Mouse (Mus musculus): ENCODE results near the gene Arhgap9. TPM values are rescaled to one million over a fixed set of nuclear protein-coding genes. Genes with fewer than 3 reads are reported as not detected.
A peak's percentile ranks its signal among the peaks of the same experiment; 100 is the strongest.

Arhgap9 gene
- polyA plus RNA-seq, 1 experiment from 2014 or later, result 2.2 TPM

- WGBS, result 0% methylated on average over 29 of the region's 29 CpGs
- Histone ChIP-seq H3K36me3 (no peaks in the 10 kb centered on the region), H3K4me3 (peak within 1 kb of the TSS; percentile 40), H3K27ac (peak within 1 kb of the TSS; percentile 48; the same call in 1 of the 2 replicates), H3K9ac (peak within 1 kb of the TSS; percentile 51), H3K9me3 (replicated peaks) (no peaks in the 10 kb centered on the region), H3K27me3 (peaks cover 38% of the 10 kb centered on the region), H3K4me1 (peaks cover 37% of the 10 kb centered on the region), H3K4me2 (replicated peaks) (peak within 1 kb of the TSS; percentile 66)
- ATAC-seq (ENCODE audit: low FRiP score), result peak; percentile 35; the same call in 1 of the 2 replicates
These were observed 20.3 kb downstream of the Arhgap9 start, which contains the start of gene Gli1 for GRCm38 (mm10) chr10:127341891-127342639. Gli1 (minus strand) TSS chr10:127341974.

GRCm38 (mm10) chr10:127343029-127343428 lies 21.3 kb downstream of the Arhgap9 start:
- no peak overlapping the region for H3K4me2 ChIP-seq (replicated peaks)
- no peak overlapping the region for H3K9ac ChIP-seq
- no peaks in the 10 kb centered on the region for H3K36me3 ChIP-seq
- no peak overlapping the region for H3K27ac ChIP-seq
- H3K4me3 ChIP-seq, result no peak overlapping the region
- 77% methylated on average over 3 of the region's 3 CpGs for WGBS
- ATAC-seq (ENCODE audit: low FRiP score), result no peak
- H3K4me1 ChIP-seq, result peaks cover 35% of the 10 kb centered on the region
- peaks cover 33% of the 10 kb centered on the region for H3K27me3 ChIP-seq
- no peaks in the 10 kb centered on the region for H3K9me3 ChIP-seq (replicated peaks)

- Histone ChIP-seq H3K27me3 (peaks cover 17% of the 10 kb centered on the region), H3K9ac (no peak overlapping the region), H3K4me2 (replicated peaks) (no peak overlapping the region), H3K36me3 (no peaks in the 10 kb centered on the region), H3K4me1 (peaks cover 19% of the 10 kb centered on the region), H3K4me3 (no peak overlapping the region), H3K9me3 (replicated peaks) (no peaks in the 10 kb centered on the region), H3K27ac (no peak overlapping the region)
- 88% methylated on average over 3 of the region's 3 CpGs for WGBS
- no peak for ATAC-seq (ENCODE audit: low FRiP score)
These were observed 24.4 kb downstream of the Arhgap9 start for GRCm38 (mm10) chr10:127346173-127346572.

- no peak overlapping the region for H3K27ac ChIP-seq
- no peak for ATAC-seq (ENCODE audit: low FRiP score)
- H3K4me1 ChIP-seq, result peaks cover 5% of the 10 kb centered on the region; the same call in 1 of the 2 replicates
- H3K4me3 ChIP-seq, result no peak overlapping the region
- WGBS, result 65% methylated on average over 4 of the region's 4 CpGs
- H3K27me3 ChIP-seq, result peaks cover 8% of the 10 kb centered on the region; the same call in 1 of the 2 replicates
- H3K4me2 ChIP-seq (replicated peaks), result no peak overlapping the region
- H3K9ac ChIP-seq, result no peak overlapping the region
- H3K36me3 ChIP-seq, result no peaks in the 10 kb centered on the region
- no peaks in the 10 kb centered on the region for H3K9me3 ChIP-seq (replicated peaks)
These were observed 27.2 kb downstream of the Arhgap9 start for GRCm38 (mm10) chr10:127348957-127349356.

GRCm38 (mm10) chr10:127349810-127350209 lies 28.0 kb downstream of the Arhgap9 start:
- Histone ChIP-seq H3K4me1 (peaks cover 5% of the 10 kb centered on the region; the same call in 1 of the 2 replicates), H3K4me3 (no peak overlapping the region), H3K9ac (no peak overlapping the region), H3K36me3 (no peaks in the 10 kb centered on the region), H3K9me3 (replicated peaks) (no peaks in the 10 kb centered on the region), H3K27me3 (peaks cover 8% of the 10 kb centered on the region; the same call in 1 of the 2 replicates), H3K27ac (no peak overlapping the region), H3K4me2 (replicated peaks) (no peak overlapping the region)
- 79% methylated on average over 8 of the region's 8 CpGs for WGBS
- ATAC-seq (ENCODE audit: low FRiP score), result no peak

- H3K4me1 ChIP-seq, result peaks cover 5% of the 10 kb centered on the region; the same call in 1 of the 2 replicates
- H3K4me2 ChIP-seq (replicated peaks), result peak overlapping the region; percentile 46
- H3K27me3 ChIP-seq, result peaks cover 8% of the 10 kb centered on the region; the same call in 1 of the 2 replicates
- H3K4me3 ChIP-seq, result peak overlapping the region; percentile 9; the same call in 1 of the 2 replicates
- H3K9me3 ChIP-seq (replicated peaks), result no peaks in the 10 kb centered on the region
- H3K9ac ChIP-seq, result 0 out of 2 replicates have a peak overlapping the region, but pooled peaks have one; percentile 33
- 15% methylated on average over 24 of the region's 24 CpGs for WGBS
- peak; percentile 64 for ATAC-seq (ENCODE audit: low FRiP score)
- no peaks in the 10 kb centered on the region for H3K36me3 ChIP-seq
- H3K27ac ChIP-seq, result no peak overlapping the region
These were observed 29.0 kb downstream of the Arhgap9 start for GRCm38 (mm10) chr10:127350594-127351284.

GRCm38 (mm10) chr10:127351285-127351595 lies 29.5 kb downstream of the Arhgap9 start:
- H3K27ac ChIP-seq, result no peak overlapping the region
- no peak for ATAC-seq (ENCODE audit: low FRiP score)
- peaks cover 5% of the 10 kb centered on the region; the same call in 1 of the 2 replicates for H3K4me1 ChIP-seq
- H3K27me3 ChIP-seq, result peaks cover 8% of the 10 kb centered on the region; the same call in 1 of the 2 replicates
- no peaks in the 10 kb centered on the region for H3K9me3 ChIP-seq (replicated peaks)
- no peaks in the 10 kb centered on the region for H3K36me3 ChIP-seq
- H3K4me2 ChIP-seq (replicated peaks), result peak overlapping the region; percentile 46
- 81% methylated on average over 8 of the region's 8 CpGs for WGBS
- 0 out of 2 replicates have a peak overlapping the region, but pooled peaks have one; percentile 9 for H3K4me3 ChIP-seq
- H3K9ac ChIP-seq, result 0 out of 2 replicates have a peak overlapping the region, but pooled peaks have one; percentile 18

GRCm38 (mm10) chr10:127351719-127352118 lies 30.0 kb downstream of the Arhgap9 start:
- no peak overlapping the region for H3K4me2 ChIP-seq (replicated peaks)
- peaks cover 5% of the 10 kb centered on the region; the same call in 1 of the 2 replicates for H3K4me1 ChIP-seq
- H3K36me3 ChIP-seq, result no peaks in the 10 kb centered on the region
- peaks cover 8% of the 10 kb centered on the region; the same call in 1 of the 2 replicates for H3K27me3 ChIP-seq
- H3K27ac ChIP-seq, result no peak overlapping the region
- H3K4me3 ChIP-seq, result no peak overlapping the region
- H3K9me3 ChIP-seq (replicated peaks), result no peaks in the 10 kb centered on the region
- ATAC-seq (ENCODE audit: low FRiP score), result no peak
- no peak overlapping the region for H3K9ac ChIP-seq
- WGBS, result 66% methylated on average over 8 of the region's 8 CpGs

- WGBS, result 87% methylated on average over 9 of the region's 9 CpGs
- H3K4me2 ChIP-seq (replicated peaks), result no peak overlapping the region
- H3K27ac ChIP-seq, result no peak overlapping the region
- ATAC-seq (ENCODE audit: low FRiP score), result no peak
- no peak overlapping the region for H3K9ac ChIP-seq
- peaks cover 5% of the 10 kb centered on the region; the same call in 1 of the 2 replicates for H3K4me1 ChIP-seq
- H3K9me3 ChIP-seq (replicated peaks), result no peaks in the 10 kb centered on the region
- H3K4me3 ChIP-seq, result no peak overlapping the region
- H3K36me3 ChIP-seq, result no peaks in the 10 kb centered on the region
- H3K27me3 ChIP-seq, result peaks cover 8% of the 10 kb centered on the region; the same call in 1 of the 2 replicates
These were observed 30.4 kb downstream of the Arhgap9 start for GRCm38 (mm10) chr10:127352187-127352586.

- no peak overlapping the region for H3K4me2 ChIP-seq (replicated peaks)
- no peak overlapping the region for H3K27ac ChIP-seq
- no peaks in the 10 kb centered on the region for H3K36me3 ChIP-seq
- no peak for ATAC-seq (ENCODE audit: low FRiP score)
- no peaks in the 10 kb centered on the region for H3K9me3 ChIP-seq (replicated peaks)
- peaks cover 8% of the 10 kb centered on the region; the same call in 1 of the 2 replicates for H3K27me3 ChIP-seq
- 90% methylated on average over 11 of the region's 11 CpGs for WGBS
- H3K4me3 ChIP-seq, result no peak overlapping the region
- H3K4me1 ChIP-seq, result peaks cover 5% of the 10 kb centered on the region; the same call in 1 of the 2 replicates
- H3K9ac ChIP-seq, result no peak overlapping the region
These were observed 31.0 kb downstream of the Arhgap9 start for GRCm38 (mm10) chr10:127352766-127353165.

GRCm38 (mm10) chr10:127353909-127354895 lies 32.4 kb downstream of the Arhgap9 start, which contains the start of gene Inhbe:
Inhbe (minus strand) TSS chr10:127354411.
- no peak within 1 kb of the TSS for H3K4me3 ChIP-seq
- H3K4me2 ChIP-seq (replicated peaks), result no peak within 1 kb of the TSS
- no peaks in the 10 kb centered on the region for H3K36me3 ChIP-seq
- peaks cover 5% of the 10 kb centered on the region; the same call in 1 of the 2 replicates for H3K4me1 ChIP-seq
- H3K27me3 ChIP-seq, result peaks cover 8% of the 10 kb centered on the region; the same call in 1 of the 2 replicates
- no peaks in the 10 kb centered on the region for H3K9me3 ChIP-seq (replicated peaks)
- no peak within 1 kb of the TSS for H3K9ac ChIP-seq
- 88% methylated on average over 18 of the region's 18 CpGs for WGBS
- ATAC-seq (ENCODE audit: low FRiP score), result no peak
- no peak within 1 kb of the TSS for H3K27ac ChIP-seq

Data from hindbrain, embryonic 12.5 days (tissue).